Mouse (Mus musculus) adrenal gland, postnatal 14 days (tissue): ENCODE results near the gene F5. TPM values are rescaled to one million over a fixed set of nuclear protein-coding genes. Genes with fewer than 3 reads are reported as not detected.

Source experiments
- DNase-seq: peaks from one replicate; pipeline ENCODE4 v3.0.0; 2021; ENCODE audit warnings: mixed read lengths
- total RNA-seq: library from RNA; stranded (reverse); gene quantifications from 2 replicates; pipeline ENCODE4 v1.2.3, GENCODE M21; 2021

F5 gene
- total RNA-seq, 1 experiment from 2014 or later: 34.9 TPM

- no peak for DNase-seq
Measured at GRCm38 (mm10) chr1:164233447-164233846, 81.8 kb downstream of the F5 start.

- DNase-seq: no peak
Measured at GRCm38 (mm10) chr1:164235078-164235477, 83.4 kb downstream of the F5 start.

GRCm38 (mm10) chr1:164236078-164236477 lies 84.4 kb downstream of the F5 start:
- DNase-seq: no peak

DNA sequence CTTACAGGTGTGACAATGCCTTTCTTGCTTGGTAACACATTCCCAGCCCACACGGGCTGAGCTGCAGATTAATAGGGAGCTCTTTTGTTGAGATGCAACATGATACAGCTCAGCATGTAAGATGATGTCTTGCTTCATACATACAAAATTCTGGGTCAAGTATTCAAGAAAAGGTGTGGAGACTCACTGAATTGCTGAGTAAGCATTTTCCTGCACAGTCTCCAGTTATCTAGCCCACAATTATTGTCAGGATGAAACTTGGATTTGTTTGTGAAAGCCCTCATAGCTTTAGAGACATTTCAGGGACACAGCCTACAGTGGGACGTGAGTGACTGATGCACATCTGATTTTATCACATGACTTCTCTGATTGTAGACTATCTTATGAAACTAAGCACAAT lies 89.9 kb downstream of the F5 start:
- no peak for DNase-seq

DNA sequence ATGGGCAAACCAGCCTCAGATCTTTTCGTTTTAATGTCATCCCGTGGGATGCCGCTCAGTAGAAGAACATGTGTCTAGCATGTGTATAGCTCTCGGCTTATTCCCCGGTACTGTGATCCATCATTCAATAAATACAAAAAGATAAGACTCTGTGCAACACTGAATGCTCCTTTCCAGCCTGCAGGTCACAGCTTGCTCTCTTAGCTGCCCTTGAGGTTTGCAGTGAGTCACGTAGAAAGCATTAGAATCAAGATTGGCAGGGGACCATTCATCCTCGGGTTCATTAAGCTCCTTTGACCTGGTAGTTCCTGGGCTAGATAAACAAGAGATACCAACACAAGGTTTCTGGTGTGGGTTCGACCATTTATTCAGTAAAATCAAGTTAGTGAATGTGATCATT lies 91.2 kb downstream of the F5 start:
- peak; percentile 34 for DNase-seq

GRCm38 (mm10) chr1:164247442-164247841 lies 95.8 kb downstream of the F5 start:
- peak; percentile 26 for DNase-seq

GRCm38 (mm10) chr1:164247971-164248370 lies 96.3 kb downstream of the F5 start:
- DNase-seq: peak; percentile 46

DNA sequence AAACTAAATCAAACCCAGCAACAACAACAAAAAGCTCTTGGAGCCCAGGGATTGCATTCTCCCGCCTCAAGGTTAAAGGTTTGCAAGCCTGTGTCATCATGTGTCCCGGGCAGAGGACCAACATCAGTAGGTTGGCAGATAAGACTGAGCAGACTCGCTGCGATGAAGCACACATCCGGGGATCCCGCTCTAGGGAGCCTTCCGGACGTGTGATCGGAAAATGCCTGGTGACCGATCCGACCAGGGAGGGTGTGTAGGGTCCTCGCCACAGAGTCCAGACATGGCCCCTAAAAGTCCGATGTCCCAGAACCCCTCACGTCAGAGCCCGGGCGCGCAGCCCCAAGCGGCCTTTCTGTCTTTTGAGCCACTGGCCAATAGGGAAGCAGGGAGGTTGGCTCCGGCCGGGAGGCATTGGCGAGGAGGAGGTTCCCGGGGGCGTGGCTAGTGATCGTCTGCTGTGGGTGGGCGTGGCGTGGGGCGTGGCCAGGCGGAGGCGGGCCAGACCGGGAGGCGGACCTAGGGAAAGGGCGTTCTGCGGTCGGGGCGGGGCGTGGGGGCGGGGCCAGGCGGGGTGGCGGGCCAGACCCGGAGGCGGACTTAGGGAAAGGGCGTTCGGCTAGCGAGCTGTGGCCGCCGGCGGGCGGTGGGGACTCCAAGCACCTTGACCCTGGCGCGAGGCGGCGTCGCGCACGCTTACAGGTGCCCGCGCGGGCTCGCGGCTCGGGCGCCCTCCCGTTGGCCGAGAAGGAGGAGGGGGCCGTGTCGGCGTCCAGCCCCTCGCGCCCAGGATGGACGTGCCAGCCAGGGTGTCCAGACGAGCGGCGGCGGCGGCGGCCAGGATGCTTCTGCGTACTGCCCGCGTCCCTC lies 97.1 kb downstream of the F5 start, which contains the start of gene Slc19a2:
TSS of gene Slc19a2 (plus strand) at position 582 of the 867 bp plus-strand sequence.
- DNase-seq: peak; percentile 99

DNA sequence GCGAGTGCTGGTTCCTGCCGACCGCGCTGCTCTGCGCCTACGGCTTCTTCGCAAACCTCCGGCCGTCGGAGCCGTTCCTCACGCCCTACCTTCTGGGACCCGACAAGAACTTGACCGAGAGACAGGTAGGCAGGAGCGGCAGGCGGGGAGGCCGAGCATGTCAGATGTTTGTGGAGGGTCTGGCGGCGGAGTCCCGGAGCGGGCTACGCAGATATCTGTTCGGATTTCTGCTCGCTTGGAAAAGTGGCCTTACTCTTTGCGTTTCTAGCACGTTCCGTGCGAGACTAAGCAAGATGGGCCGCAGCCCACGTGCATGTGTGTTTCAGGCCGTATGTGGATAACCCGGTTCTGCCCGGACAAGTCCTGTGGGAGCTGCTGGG lies 97.7 kb downstream of the F5 start:
- DNase-seq: no peak

GRCm38 (mm10) chr1:164250391-164251150 lies 98.9 kb downstream of the F5 start:
- no peak for DNase-seq

DNA sequence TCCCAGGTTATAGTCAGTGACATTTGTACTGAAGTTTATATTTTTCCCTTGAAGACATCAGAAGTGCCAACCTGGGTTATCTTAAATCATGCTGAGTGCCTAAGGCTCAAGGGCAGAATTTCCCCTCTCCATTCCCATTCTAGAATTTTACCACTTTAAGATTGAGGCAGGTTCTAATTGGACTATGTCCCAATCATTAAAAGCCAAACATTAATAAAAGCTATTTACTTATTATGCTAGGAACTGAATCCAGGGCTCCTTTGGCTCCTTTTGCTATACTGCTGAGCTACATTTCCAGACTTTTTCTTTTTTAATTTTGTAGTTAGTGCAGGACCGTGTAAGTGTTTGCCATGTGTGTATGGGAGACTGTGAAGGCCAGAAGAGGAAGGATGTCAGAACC lies 99.8 kb downstream of the F5 start:
- DNase-seq: no peak

DNA sequence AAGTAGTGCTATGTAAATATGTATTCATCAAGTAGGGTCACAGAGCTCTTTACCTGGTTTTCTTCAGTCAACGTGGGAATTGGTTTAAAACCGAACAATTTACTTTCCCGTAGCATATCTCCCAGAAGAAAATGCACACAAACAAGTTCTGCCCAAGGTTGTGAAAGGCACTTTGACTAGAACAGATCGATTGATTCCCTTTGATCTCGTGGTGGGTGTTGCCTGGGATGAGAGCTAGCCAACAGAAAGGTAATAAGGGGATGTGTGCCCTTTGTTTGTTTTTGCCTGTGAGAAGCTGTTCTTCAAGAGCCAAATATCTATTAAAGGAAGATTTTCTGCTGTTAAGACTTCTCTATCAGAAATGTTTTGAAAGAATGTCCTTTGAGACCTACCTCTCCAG lies 100.9 kb downstream of the F5 start:
- DNase-seq: no peak

- peak; percentile 36 for DNase-seq
Measured at GRCm38 (mm10) chr1:164254836-164255235, 103.2 kb downstream of the F5 start.

GRCm38 (mm10) chr1:164260171-164261028 lies 108.8 kb downstream of the F5 start:
- DNase-seq: no peak

- DNase-seq: peak; percentile 68
Measured at GRCm38 (mm10) chr1:164261553-164261952, 109.9 kb downstream of the F5 start.

Other genes starting within 250 kb of the F5 start
- gene Scyl3, start 222.7 kb upstream of the F5 start, total RNA-seq: 17.2 and 21.4 TPM in 2 replicates
- 3.1 and 5.3 TPM in 2 replicates for gene BC055324, start 157.0 kb upstream of the F5 start, total RNA-seq
- 3.0 and 5.2 TPM in 2 replicates for gene Mettl18, start 156.9 kb upstream of the F5 start, total RNA-seq
- gene Sele, start 103.6 kb upstream of the F5 start, total RNA-seq: 3.4 and 4.0 TPM in 2 replicates
- gene Sell, start 89.9 kb upstream of the F5 start, total RNA-seq: 1.9 and 29.0 TPM in 2 replicates
- gene Selp, start 36.6 kb upstream of the F5 start, total RNA-seq: 1.2 and 1.4 TPM in 2 replicates
- 15.8 and 20.7 TPM in 2 replicates for gene Slc19a2, start 97.2 kb downstream of the F5 start, total RNA-seq
- gene Ccdc181, start 123.7 kb downstream of the F5 start, total RNA-seq: 8.2 and 9.8 TPM in 2 replicates
- gene Nme7, start 152.3 kb downstream of the F5 start, total RNA-seq: 15.5 TPM in 2 replicates
- gene Blzf1, start 155.7 kb downstream of the F5 start, total RNA-seq: 24.6 and 25.0 TPM in 2 replicates